Mouse (Mus musculus) hindbrain, embryonic 12.5 days (tissue): ENCODE results near the gene Rnf126. TPM values are rescaled to one million over a fixed set of nuclear protein-coding genes. Genes with fewer than 3 reads are reported as not detected.
A peak's percentile ranks its signal among the peaks of the same experiment; 100 is the strongest.

Experiments
- ATAC-seq: fragments of 200-750 bp; cut with Nextera tagmentation; 2 replicates; pipeline ENCODE4 v1.8.0; 2017; ENCODE audit warnings: moderate TSS enrichment; ENCODE audit not compliant: low FRiP score
- H3K27ac ChIP-seq: fragments of 300-500 bp; sonication (generic); 2 replicates; pipeline ENCODE4 v1.5.1; 2016; ENCODE audit warnings: mild to moderate bottlenecking
- H3K27me3 ChIP-seq: fragments of 300-500 bp; sonication (generic); 2 replicates; pipeline ENCODE4 v1.6.1; 2016; ENCODE audit warnings: mild to moderate bottlenecking
- H3K36me3 ChIP-seq: fragments of 300-500 bp; sonication (generic); 2 replicates; pipeline ENCODE4 v1.6.1; 2016; ENCODE audit warnings: mild to moderate bottlenecking
- H3K4me1 ChIP-seq: fragments of 300-500 bp; sonication (generic); 2 replicates; pipeline ENCODE4 v1.6.1; 2016
- H3K4me2 ChIP-seq: fragments of 300-500 bp; sonication (generic); replicated peaks from 2 replicates; pipeline ENCODE4 v1.6.1; 2016; ENCODE audit warnings: mild to moderate bottlenecking
- H3K4me3 ChIP-seq: fragments of 300-500 bp; sonication (generic); 2 replicates; pipeline ENCODE4 v1.5.1; 2016; ENCODE audit warnings: mild to moderate bottlenecking
- H3K9ac ChIP-seq: fragments of 300-500 bp; sonication (generic); 2 replicates; pipeline ENCODE4 v1.6.1; 2016; ENCODE audit warnings: mild to moderate bottlenecking, moderate library complexity
- H3K9me3 ChIP-seq: fragments of 300-500 bp; sonication (generic); replicated peaks from 2 replicates; pipeline ENCODE4 v1.6.1; 2016; ENCODE audit warnings: mild to moderate bottlenecking
- WGBS: fragments of 180-500 bp; shearing (Covaris S2); methylation state at CpG from one replicate; pipeline ENCODE4 v1.1.7; 2016; 5-methylcytosine and 5-hydroxymethylcytosine counted together
- polyA plus RNA-seq: library from polyadenylated mRNA; unstranded; fragments of >200 nt; fragmentation: Nextera tagmentation; extraction: Ambion mirVana; gene quantifications from 2 replicates; pipeline ENCODE4 v1.2.1, GENCODE M21; 2016

Gene Rnf126
- polyA plus RNA-seq, 1 experiment from 2014 or later: 103 TPM

GRCm38 (mm10) chr10:79774486-79775279 lies 7.9 kb upstream of the Rnf126 start:
- WGBS: 68% methylated on average over 5 of the region's 5 CpGs
- Histone ChIP-seq H3K4me3 (no peak overlapping the region), H3K9me3 (no peaks in the 10 kb centered on the region; the same call in 1 of the 2 replicates), H3K4me1 (peaks cover 14% of the 10 kb centered on the region), H3K27me3 (peaks cover 43% of the 10 kb centered on the region), H3K9ac (no peak overlapping the region), H3K36me3 (no peaks in the 10 kb centered on the region), H3K27ac (no peak overlapping the region), H3K4me2 (no peak overlapping the region)
- no peak for ATAC-seq

- no peaks in the 10 kb centered on the region for H3K36me3 ChIP-seq
- no peak for ATAC-seq
- no peak overlapping the region for H3K4me2 ChIP-seq
- no peak overlapping the region for H3K9ac ChIP-seq
- H3K4me1 ChIP-seq: peaks cover 15% of the 10 kb centered on the region
- H3K27me3 ChIP-seq: peaks cover 28% of the 10 kb centered on the region
- H3K27ac ChIP-seq: no peak overlapping the region
- H3K9me3 ChIP-seq: no peaks in the 10 kb centered on the region; the same call in 1 of the 2 replicates
- WGBS: 88% methylated on average over 2 of the region's 2 CpGs
- H3K4me3 ChIP-seq: no peak overlapping the region
These were observed 6.5 kb upstream of the Rnf126 start for GRCm38 (mm10) chr10:79773208-79773607.

- Histone ChIP-seq H3K9ac (no peak overlapping the region), H3K4me2 (no peak overlapping the region), H3K27me3 (peaks cover 19% of the 10 kb centered on the region), H3K4me1 (peaks cover 12% of the 10 kb centered on the region), H3K4me3 (no peak overlapping the region), H3K27ac (no peak overlapping the region), H3K36me3 (no peaks in the 10 kb centered on the region), H3K9me3 (no peaks in the 10 kb centered on the region; the same call in 1 of the 2 replicates)
- WGBS: 92% methylated on average over 3 of the region's 3 CpGs
- no peak for ATAC-seq
These were observed 5.6 kb upstream of the Rnf126 start for GRCm38 (mm10) chr10:79772320-79772719.

GRCm38 (mm10) chr10:79769329-79769728 lies 2.6 kb upstream of the Rnf126 start:
- Histone ChIP-seq H3K9ac (no peak overlapping the region), H3K27me3 (0 out of 2 replicates have a peak, but pooled peaks cover 5% of the 10 kb centered on the region), H3K9me3 (no peaks in the 10 kb centered on the region; the same call in 1 of the 2 replicates), H3K4me2 (no peak overlapping the region), H3K4me3 (no peak overlapping the region), H3K4me1 (peaks cover 23% of the 10 kb centered on the region), H3K36me3 (no peaks in the 10 kb centered on the region), H3K27ac (no peak overlapping the region)
- ATAC-seq: no peak
- WGBS: 58% methylated on average over 4 of the region's 4 CpGs

GRCm38 (mm10) chr10:79768400-79768799 lies 1.6 kb upstream of the Rnf126 start:
- Histone ChIP-seq H3K4me2 (no peak overlapping the region), H3K27ac (no peak overlapping the region), H3K4me1 (peaks cover 31% of the 10 kb centered on the region)

GRCm38 (mm10) chr10:79767372-79768244 lies 856 bp upstream of the Rnf126 start:
- Histone ChIP-seq H3K36me3 (peaks cover 2% of the 10 kb centered on the region; the same call in 1 of the 2 replicates), H3K4me3 (peak overlapping the region; percentile 93), H3K4me1 (peaks cover 31% of the 10 kb centered on the region), H3K9ac (peak overlapping the region; percentile 51), H3K9me3 (no peaks in the 10 kb centered on the region; the same call in 1 of the 2 replicates), H3K4me2 (peak overlapping the region; percentile 92), H3K27ac (peak overlapping the region; percentile 94), H3K27me3 (0 out of 2 replicates have a peak, but pooled peaks cover 5% of the 10 kb centered on the region)
- WGBS: 13% methylated on average over 40 of the region's 40 CpGs
- ATAC-seq: peak; percentile 86

More at GRCm38 (mm10) chr10:79768400-79768799, 1.6 kb upstream of the Rnf126 start:
- ATAC-seq: no peak
- WGBS: under 1% methylated on average over 5 of the region's 5 CpGs
- Histone ChIP-seq H3K4me3 (no peak overlapping the region), H3K36me3 (no peaks in the 10 kb centered on the region), H3K9ac (no peak overlapping the region), H3K9me3 (no peaks in the 10 kb centered on the region; the same call in 1 of the 2 replicates), H3K27me3 (0 out of 2 replicates have a peak, but pooled peaks cover 5% of the 10 kb centered on the region)

- 10% methylated on average over 16 of the region's 16 CpGs for WGBS
- peaks cover 31% of the 10 kb centered on the region for H3K4me1 ChIP-seq
These were observed 698 bp downstream of the Rnf126 start for GRCm38 (mm10) chr10:79766001-79766507.

GRCm38 (mm10) chr10:79765228-79765745 lies 1.5 kb downstream of the Rnf126 start:
- Histone ChIP-seq H3K9ac (peak overlapping the region; percentile 95), H3K36me3 (peaks cover 25% of the 10 kb centered on the region), H3K4me3 (peak overlapping the region; percentile 93), H3K4me1 (peaks cover 31% of the 10 kb centered on the region), H3K27ac (0 out of 2 replicates have a peak overlapping the region, but pooled peaks have one; percentile 94), H3K4me2 (peak overlapping the region; percentile 92), H3K27me3 (no peaks in the 10 kb centered on the region), H3K9me3 (no peaks in the 10 kb centered on the region)
- 74% methylated on average over 2 of the region's 2 CpGs for WGBS
- no peak for ATAC-seq

More at GRCm38 (mm10) chr10:79766001-79766507, 698 bp downstream of the Rnf126 start:
- H3K4me2 ChIP-seq: peak overlapping the region; percentile 92
- no peaks in the 10 kb centered on the region for H3K9me3 ChIP-seq
- no peak for ATAC-seq
- H3K27me3 ChIP-seq: 0 out of 2 replicates have a peak, but pooled peaks cover 5% of the 10 kb centered on the region
- H3K27ac ChIP-seq: peak overlapping the region; percentile 94
- peak overlapping the region; percentile 95 for H3K9ac ChIP-seq
- peaks cover 17% of the 10 kb centered on the region for H3K36me3 ChIP-seq
- peak overlapping the region; percentile 93 for H3K4me3 ChIP-seq

GRCm38 (mm10) chr10:79764234-79764633 lies 2.5 kb downstream of the Rnf126 start:
- Histone ChIP-seq H3K4me1 (peaks cover 31% of the 10 kb centered on the region), H3K27ac (no peak overlapping the region), H3K36me3 (peaks cover 31% of the 10 kb centered on the region), H3K9ac (peak overlapping the region; percentile 4; the same call in 1 of the 2 replicates), H3K4me3 (no peak overlapping the region), H3K27me3 (no peaks in the 10 kb centered on the region), H3K9me3 (no peaks in the 10 kb centered on the region), H3K4me2 (no peak overlapping the region)
- ATAC-seq: no peak
- WGBS: 91% methylated on average over 7 of the region's 7 CpGs

GRCm38 (mm10) chr10:79762875-79763274 lies 3.9 kb downstream of the Rnf126 start:
- 90% methylated on average over 3 of the region's 3 CpGs for WGBS
- Histone ChIP-seq H3K27me3 (no peaks in the 10 kb centered on the region), H3K27ac (no peak overlapping the region), H3K4me2 (no peak overlapping the region), H3K9me3 (no peaks in the 10 kb centered on the region), H3K4me3 (no peak overlapping the region), H3K4me1 (peaks cover 26% of the 10 kb centered on the region), H3K9ac (no peak overlapping the region), H3K36me3 (peaks cover 45% of the 10 kb centered on the region)
- ATAC-seq: no peak

GRCm38 (mm10) chr10:79760603-79761143 lies 6.1 kb downstream of the Rnf126 start:
- Histone ChIP-seq H3K4me1 (peaks cover 20% of the 10 kb centered on the region), H3K36me3 (peaks cover 64% of the 10 kb centered on the region), H3K4me3 (no peak overlapping the region), H3K27ac (no peak overlapping the region), H3K27me3 (no peaks in the 10 kb centered on the region), H3K4me2 (no peak overlapping the region), H3K9ac (no peak overlapping the region), H3K9me3 (no peaks in the 10 kb centered on the region)
- no peak for ATAC-seq
- WGBS: 96% methylated on average over 11 of the region's 11 CpGs
